Mouse (Mus musculus) intestine, embryonic 15.5 days (tissue): ENCODE results near the gene Sparcl1. TPM values are rescaled to one million over a fixed set of nuclear protein-coding genes. Genes with fewer than 3 reads are reported as not detected.

Experiments
- ATAC-seq: fragments of 200-750 bp; cut with Nextera tagmentation; 2 replicates; pipeline ENCODE4 v1.8.0; 2017; ENCODE audit warnings: moderate TSS enrichment, moderate library complexity
- H3K27ac ChIP-seq: fragments of 300-500 bp; sonication (generic); 2 replicates; pipeline ENCODE4 v1.5.1; 2015; ENCODE audit warnings: mild to moderate bottlenecking, inconsistent platforms
- H3K27me3 ChIP-seq: fragments of 300-500 bp; sonication (generic); replicated peaks from 2 replicates; pipeline ENCODE4 v1.6.1; 2015; ENCODE audit warnings: inconsistent platforms
- H3K36me3 ChIP-seq: fragments of 300-500 bp; sonication (generic); 2 replicates; pipeline ENCODE4 v1.6.1; 2015; ENCODE audit warnings: inconsistent platforms
- H3K4me1 ChIP-seq: fragments of 300-500 bp; sonication (generic); replicated peaks from 2 replicates; pipeline ENCODE4 v1.6.1; 2015; ENCODE audit warnings: inconsistent platforms
- H3K4me2 ChIP-seq: fragments of 300-500 bp; sonication (generic); replicated peaks from 2 replicates; pipeline ENCODE4 v1.6.1; 2015; ENCODE audit warnings: mild to moderate bottlenecking, inconsistent platforms
- H3K4me3 ChIP-seq: fragments of 300-500 bp; sonication (generic); replicated peaks from 2 replicates; pipeline ENCODE4 v1.5.1; 2015; ENCODE audit warnings: inconsistent platforms
- H3K9ac ChIP-seq: fragments of 300-500 bp; sonication (generic); 2 replicates; pipeline ENCODE4 v1.6.1; 2015; ENCODE audit warnings: inconsistent platforms
- H3K9me3 ChIP-seq: fragments of 300-500 bp; sonication (generic); 2 replicates; pipeline ENCODE4 v1.6.1; 2016; ENCODE audit warnings: inconsistent platforms
- WGBS: fragments of 180-500 bp; shearing (Covaris S2); methylation state at CpG from one replicate; pipeline ENCODE4 v1.1.7; 2015; 5-methylcytosine and 5-hydroxymethylcytosine counted together
- polyA plus RNA-seq: library from polyadenylated mRNA; unstranded; fragments of >200 nt; fragmentation: Nextera tagmentation; extraction: Ambion mirVana; gene quantifications from 2 replicates; pipeline ENCODE4 v1.2.1, GENCODE M21; 2015

Sparcl1 gene
- polyA plus RNA-seq, 1 experiment from 2014 or later: 198 TPM

GRCm38 (mm10) chr5:104108879-104109369 is 4.6 kb downstream of the Sparcl1 start:
- 24% methylated on average over 18 of the region's 18 CpGs for WGBS
- no peaks in the 10 kb centered on the region for H3K9me3 ChIP-seq
- H3K4me3 ChIP-seq: no peak overlapping the region
- peaks cover 18% of the 10 kb centered on the region; the same call in 1 of the 2 replicates for H3K4me1 ChIP-seq
- H3K4me2 ChIP-seq: peak overlapping the region; percentile 45
- ATAC-seq: peak; percentile 25; the same call in 1 of the 2 replicates
- no peaks in the 10 kb centered on the region for H3K27me3 ChIP-seq
- H3K9ac ChIP-seq: no peak overlapping the region
- peak overlapping the region; percentile 70 for H3K27ac ChIP-seq
- no peaks in the 10 kb centered on the region for H3K36me3 ChIP-seq

GRCm38 (mm10) chr5:104108127-104108875 is 5.2 kb downstream of the Sparcl1 start:
- Histone ChIP-seq H3K9me3 (no peaks in the 10 kb centered on the region), H3K27ac (peak overlapping the region; percentile 70), H3K4me2 (peak overlapping the region; percentile 45), H3K9ac (no peak overlapping the region), H3K4me3 (no peak overlapping the region), H3K27me3 (no peaks in the 10 kb centered on the region), H3K4me1 (peaks cover 14% of the 10 kb centered on the region; the same call in 1 of the 2 replicates), H3K36me3 (no peaks in the 10 kb centered on the region)
- 50% methylated on average over 11 of the region's 11 CpGs for WGBS
- no peak for ATAC-seq

- peaks cover 14% of the 10 kb centered on the region for H3K4me1 ChIP-seq
- no peaks in the 10 kb centered on the region for H3K27me3 ChIP-seq
- H3K4me2 ChIP-seq: no peak overlapping the region
- H3K4me3 ChIP-seq: no peak overlapping the region
- no peaks in the 10 kb centered on the region for H3K9me3 ChIP-seq
- no peaks in the 10 kb centered on the region for H3K36me3 ChIP-seq
- no peak overlapping the region for H3K9ac ChIP-seq
- no peak for ATAC-seq
- 70% methylated on average over 2 of the region's 2 CpGs for WGBS
- H3K27ac ChIP-seq: no peak overlapping the region
Measured at GRCm38 (mm10) chr5:104104111-104104510, 9.4 kb downstream of the Sparcl1 start.

- H3K9me3 ChIP-seq: no peaks in the 10 kb centered on the region
- no peak overlapping the region for H3K4me2 ChIP-seq
- H3K9ac ChIP-seq: no peak overlapping the region
- no peaks in the 10 kb centered on the region for H3K36me3 ChIP-seq
- H3K4me1 ChIP-seq: peaks cover 7% of the 10 kb centered on the region
- no peak overlapping the region for H3K4me3 ChIP-seq
- WGBS: 45% methylated on average over 4 of the region's 4 CpGs
- H3K27me3 ChIP-seq: no peaks in the 10 kb centered on the region
- H3K27ac ChIP-seq: 0 out of 2 replicates have a peak overlapping the region, but pooled peaks have one; percentile 27
- ATAC-seq: peak; percentile 81
Measured at GRCm38 (mm10) chr5:104103171-104103570, 10.4 kb downstream of the Sparcl1 start.

GRCm38 (mm10) chr5:104101678-104102531 is 11.6 kb downstream of the Sparcl1 start:
- Histone ChIP-seq H3K4me2 (no peak overlapping the region), H3K36me3 (no peaks in the 10 kb centered on the region), H3K4me1 (peaks cover 6% of the 10 kb centered on the region), H3K9ac (no peak overlapping the region), H3K27me3 (no peaks in the 10 kb centered on the region), H3K9me3 (no peaks in the 10 kb centered on the region), H3K27ac (no peak overlapping the region), H3K4me3 (no peak overlapping the region)
- 48% methylated on average over 10 of the region's 10 CpGs for WGBS
- no peak for ATAC-seq

- no peaks in the 10 kb centered on the region for H3K27me3 ChIP-seq
- H3K4me1 ChIP-seq: peaks cover 10% of the 10 kb centered on the region; the same call in 1 of the 2 replicates
- peak overlapping the region; percentile 79 for H3K27ac ChIP-seq
- H3K4me2 ChIP-seq: 0 out of 2 replicates have a peak overlapping the region, but pooled peaks have one; percentile 18
- WGBS: 41% methylated on average over 16 of the region's 16 CpGs
- no peaks in the 10 kb centered on the region for H3K36me3 ChIP-seq
- H3K9me3 ChIP-seq: no peaks in the 10 kb centered on the region
- H3K4me3 ChIP-seq: no peak overlapping the region
- ATAC-seq: peak; percentile 79
- no peak overlapping the region for H3K9ac ChIP-seq
Measured at GRCm38 (mm10) chr5:104096078-104096938, 17.2 kb downstream of the Sparcl1 start.

- H3K9ac ChIP-seq: no peak overlapping the region
- ATAC-seq: no peak; the same call in 1 of the 2 replicates
- WGBS: 38% methylated on average over 11 of the region's 11 CpGs
Measured at GRCm38 (mm10) chr5:104095416-104096077, 18.0 kb downstream of the Sparcl1 start.

GRCm38 (mm10) chr5:104089751-104090150 is 23.8 kb downstream of the Sparcl1 start:
- Histone ChIP-seq H3K4me2 (no peak overlapping the region), H3K9ac (no peak overlapping the region), H3K36me3 (no peaks in the 10 kb centered on the region), H3K4me1 (no peaks in the 10 kb centered on the region), H3K4me3 (no peak overlapping the region), H3K27ac (no peak overlapping the region), H3K9me3 (no peaks in the 10 kb centered on the region), H3K27me3 (no peaks in the 10 kb centered on the region)
- no peak for ATAC-seq
- WGBS: 68% methylated on average over 2 of the region's 2 CpGs

More at GRCm38 (mm10) chr5:104095416-104096077, 18.0 kb downstream of the Sparcl1 start:
- Histone ChIP-seq H3K27ac (peak overlapping the region; percentile 79), H3K4me1 (peaks cover 10% of the 10 kb centered on the region; the same call in 1 of the 2 replicates), H3K4me3 (no peak overlapping the region), H3K36me3 (no peaks in the 10 kb centered on the region), H3K27me3 (no peaks in the 10 kb centered on the region), H3K4me2 (peak overlapping the region; percentile 18), H3K9me3 (no peaks in the 10 kb centered on the region)

GRCm38 (mm10) chr5:104085366-104085765 is 28.2 kb downstream of the Sparcl1 start:
- no peak overlapping the region for H3K4me2 ChIP-seq
- H3K9me3 ChIP-seq: no peaks in the 10 kb centered on the region
- no peaks in the 10 kb centered on the region for H3K36me3 ChIP-seq
- no peak overlapping the region for H3K4me3 ChIP-seq
- no peak overlapping the region for H3K27ac ChIP-seq
- no peaks in the 10 kb centered on the region for H3K4me1 ChIP-seq
- no peak for ATAC-seq
- no peaks in the 10 kb centered on the region for H3K27me3 ChIP-seq
- H3K9ac ChIP-seq: no peak overlapping the region
- WGBS: 89% methylated on average over 9 of the region's 9 CpGs

GRCm38 (mm10) chr5:104080736-104081135 is 32.8 kb downstream of the Sparcl1 start:
- ATAC-seq: no peak

GRCm38 (mm10) chr5:104077508-104077907 is 36.0 kb downstream of the Sparcl1 start, which contains the start of gene Gm17660:
Gene Gm17660, minus strand, starts transcription at chr5:104077608.
- Histone ChIP-seq H3K4me3 (no peak within 1 kb of the TSS), H3K27me3 (no peaks in the 10 kb centered on the region), H3K36me3 (no peaks in the 10 kb centered on the region), H3K9ac (no peak within 1 kb of the TSS), H3K4me1 (0 out of 2 replicates have a peak, but pooled peaks cover 3% of the 10 kb centered on the region), H3K9me3 (no peaks in the 10 kb centered on the region), H3K4me2 (peak within 1 kb of the TSS; percentile 19; the same call in 1 of the 2 replicates), H3K27ac (no peak within 1 kb of the TSS)
- 89% methylated on average over 7 of the region's 7 CpGs for WGBS
- ATAC-seq: no peak

More at GRCm38 (mm10) chr5:104080736-104081135, 32.8 kb downstream of the Sparcl1 start:
- no peak overlapping the region for H3K4me2 ChIP-seq
- no peaks in the 10 kb centered on the region for H3K9me3 ChIP-seq
- H3K27ac ChIP-seq: no peak overlapping the region
- H3K27me3 ChIP-seq: no peaks in the 10 kb centered on the region
- H3K4me1 ChIP-seq: 0 out of 2 replicates have a peak, but pooled peaks cover 3% of the 10 kb centered on the region
- no peaks in the 10 kb centered on the region for H3K36me3 ChIP-seq
- 86% methylated on average over 6 of the region's 6 CpGs for WGBS
- H3K4me3 ChIP-seq: no peak overlapping the region
- H3K9ac ChIP-seq: no peak overlapping the region
